Mouse (Mus musculus): ENCODE data around the gene 2010111I01Rik.

DNA sequence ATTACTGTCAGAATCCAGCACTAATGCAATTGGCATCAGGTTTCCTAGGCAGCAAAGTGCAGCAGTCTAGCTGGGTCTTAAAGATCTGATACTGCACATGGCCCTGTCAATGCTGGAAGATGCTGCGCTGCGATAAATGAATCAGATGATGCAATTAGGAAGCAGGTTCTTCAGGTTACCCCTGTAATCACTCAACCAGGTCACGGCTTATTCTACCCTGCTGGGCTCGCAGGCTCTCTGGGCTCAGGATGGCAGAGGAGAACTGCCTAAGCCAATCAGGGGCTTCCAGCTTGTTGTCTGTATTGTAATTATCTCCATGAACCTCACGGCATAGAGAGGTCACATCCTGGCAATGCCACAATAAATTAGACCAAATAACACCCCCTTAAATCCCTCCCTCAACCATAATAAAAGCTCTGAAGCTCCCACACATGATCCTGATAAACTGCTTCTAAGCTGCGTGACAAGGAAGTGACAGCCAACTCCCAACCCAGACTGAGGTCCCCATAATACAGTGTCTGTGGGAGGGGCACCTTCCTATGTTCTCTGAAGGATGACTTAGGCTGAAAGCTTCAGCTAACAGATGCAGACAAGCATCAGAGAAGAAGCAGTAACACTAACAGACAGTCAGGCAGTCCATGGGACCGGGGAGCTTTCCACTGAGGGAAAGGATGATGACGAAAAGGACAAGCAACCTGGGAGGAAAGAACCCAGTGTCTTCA lies 372.7 kb downstream of the 2010111I01Rik start:
- no peak for TF ChIP-seq POLR2A (IDR thresholded peaks at IDR 0.05; ENCODE audit: insufficient read depth, low read depth, low read length)
- TF ChIP-seq EP300 (IDR thresholded peaks at IDR 0.05; ENCODE audit: insufficient read depth, low read depth, low read length): no peak
- TF ChIP-seq CTCF (IDR thresholded peaks at IDR 0.05): no peak

Measured in heart, adult 2 months (tissue).